Mouse (Mus musculus) heart, embryonic 10.5 days (tissue): ENCODE measurements at regions not wholly inside any gene's neighbourhood (a gene's known extent, or its start where the extent isn't known, plus 50 kb on each side); places are given as distances from the start of the nearest gene placed in this dataset.
"Not testable (repeated sequence)": the region's sequence is repeated elsewhere in the genome, so short reads cannot be mapped to it uniquely, and the experiment has no call there.

ENCODE experiments used
- DNase-seq: peaks from one replicate; pipeline ENCODE4 v3.0.0-alpha.2; 2017; ENCODE audit warnings: low spot score
- H3K27ac ChIP-seq: fragments of 300-500 bp; sonication (generic); 2 replicates; pipeline ENCODE4 v1.5.1; 2016; ENCODE audit warnings: mild to moderate bottlenecking
- H3K27me3 ChIP-seq: fragments of 300-500 bp; sonication (generic); 2 replicates; pipeline ENCODE4 v1.6.1; 2016; ENCODE audit warnings: mild to moderate bottlenecking; ENCODE audit not compliant: poor library complexity, insufficient read depth, severe bottlenecking
- H3K36me3 ChIP-seq: fragments of 300-500 bp; sonication (generic); 2 replicates; pipeline ENCODE4 v1.6.1; 2016; ENCODE audit warnings: mild to moderate bottlenecking, moderate library complexity
- H3K4me1 ChIP-seq: fragments of 300-500 bp; sonication (generic); 2 replicates; pipeline ENCODE4 v1.6.1; 2016; ENCODE audit warnings: mild to moderate bottlenecking
- H3K4me3 ChIP-seq: fragments of 300-500 bp; sonication (generic); 2 replicates; pipeline ENCODE4 v1.5.1; 2016; ENCODE audit warnings: mild to moderate bottlenecking, moderate library complexity
- H3K9me3 ChIP-seq: fragments of 300-500 bp; sonication (generic); 2 replicates; pipeline ENCODE4 v1.6.1; 2016; ENCODE audit warnings: mild to moderate bottlenecking, moderate library complexity
- WGBS: fragments of 180-500 bp; shearing (Covaris S2); methylation state at CpG from one replicate; pipeline ENCODE4 v1.1.7; 2016; 5-methylcytosine and 5-hydroxymethylcytosine counted together

GRCm38 (mm10) chr3:121597988-121598387 lies 65.8 kb upstream of the Slc44a3 start:
- Histone ChIP-seq H3K4me3 (no peak overlapping the region), H3K4me1 (peaks cover 26% of the 10 kb centered on the region), H3K27me3 (no peaks in the 10 kb centered on the region), H3K27ac (no peak overlapping the region), H3K36me3 (no peaks in the 10 kb centered on the region), H3K9me3 (no peaks in the 10 kb centered on the region)
- 80% methylated on average over 4 of the region's 4 CpGs for WGBS
- DNase-seq = no peak

- Histone ChIP-seq H3K27ac (no peak overlapping the region), H3K36me3 (no peaks in the 10 kb centered on the region), H3K4me3 (no peak overlapping the region), H3K27me3 (no peaks in the 10 kb centered on the region), H3K4me1 (peaks cover 25% of the 10 kb centered on the region), H3K9me3 (no peaks in the 10 kb centered on the region)
- 70% methylated on average over 5 of the region's 5 CpGs for WGBS
- DNase-seq = no peak
Observed at GRCm38 (mm10) chr3:121597203-121597602, 65.0 kb upstream of the Slc44a3 start.

GRCm38 (mm10) chr3:121594580-121594979 lies 62.4 kb upstream of the Slc44a3 start:
- Histone ChIP-seq H3K9me3 (no peaks in the 10 kb centered on the region; the same call in 1 of the 2 replicates), H3K27me3 (no peaks in the 10 kb centered on the region), H3K4me1 (peaks cover 22% of the 10 kb centered on the region), H3K27ac (peak overlapping the region; percentile 29; the same call in 1 of the 2 replicates), H3K36me3 (no peaks in the 10 kb centered on the region), H3K4me3 (no peak overlapping the region)
- WGBS = 57% methylated on average over 4 of the region's 4 CpGs
- no peak for DNase-seq

GRCm38 (mm10) chr3:121593598-121594117 lies 61.5 kb upstream of the Slc44a3 start:
- 0 out of 2 replicates have a peak overlapping the region, but pooled peaks have one; percentile 36 for H3K27ac ChIP-seq
- 34% methylated on average over 8 of the region's 8 CpGs for WGBS
- no peak overlapping the region for H3K4me3 ChIP-seq
- no peak for DNase-seq
- H3K36me3 ChIP-seq = no peaks in the 10 kb centered on the region
- no peaks in the 10 kb centered on the region; the same call in 1 of the 2 replicates for H3K9me3 ChIP-seq
- H3K4me1 ChIP-seq = peaks cover 31% of the 10 kb centered on the region
- H3K27me3 ChIP-seq = no peaks in the 10 kb centered on the region

DNA sequence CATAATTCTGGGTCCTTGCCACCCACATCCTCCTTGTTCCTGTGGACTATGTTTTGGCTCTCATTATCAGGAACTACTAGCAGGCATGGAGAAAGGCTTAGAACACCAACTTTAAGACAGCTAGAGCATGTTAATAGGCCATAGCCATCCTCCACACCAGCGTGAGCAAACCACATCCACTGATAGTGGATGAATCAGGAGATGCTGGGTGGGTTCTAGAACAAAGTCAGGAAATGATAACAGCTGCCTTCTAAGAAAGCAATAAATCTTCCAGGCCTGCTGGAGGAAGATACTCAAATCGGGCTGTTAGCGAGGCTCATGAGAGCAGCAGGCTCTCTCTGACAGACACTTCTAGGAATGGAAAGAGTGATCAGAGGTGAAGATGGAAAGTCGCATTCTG lies 60.9 kb upstream of the Slc44a3 start:
- no peak overlapping the region for H3K4me3 ChIP-seq
- 51% methylated on average over 4 of the region's 4 CpGs for WGBS
- DNase-seq = no peak

DNA sequence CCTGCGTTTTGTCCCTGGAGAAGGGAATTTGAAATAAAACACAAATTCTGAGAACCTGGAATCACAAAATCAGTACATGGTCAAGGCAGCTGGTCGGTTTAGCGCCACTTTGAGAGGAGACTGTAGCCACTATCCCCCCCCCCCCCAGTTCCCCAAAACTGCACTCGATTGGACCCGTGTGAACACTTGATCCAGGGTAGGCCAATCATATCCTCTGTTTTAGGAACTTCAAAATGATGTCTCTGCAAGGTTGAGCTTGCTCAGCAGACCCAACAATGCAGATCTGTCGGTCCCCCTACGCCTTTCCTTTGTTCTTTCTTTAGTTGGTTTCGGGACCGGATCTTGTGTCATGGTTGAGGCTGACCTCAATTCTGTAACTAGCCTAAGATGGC lies 57.3 kb upstream of the Slc44a3 start:
- no peaks in the 10 kb centered on the region; the same call in 1 of the 2 replicates for H3K9me3 ChIP-seq
- H3K27me3 ChIP-seq = no peaks in the 10 kb centered on the region
- no peaks in the 10 kb centered on the region for H3K36me3 ChIP-seq
- H3K27ac ChIP-seq = peak overlapping the region; percentile 25
- no peak overlapping the region for H3K4me3 ChIP-seq
- WGBS = 77% methylated on average over 9 of the region's 9 CpGs
- peaks cover 35% of the 10 kb centered on the region for H3K4me1 ChIP-seq
- no peak for DNase-seq

More for the DNA sequence above, 60.9 kb upstream of the Slc44a3 start:
- no peaks in the 10 kb centered on the region for H3K36me3 ChIP-seq
- peaks cover 34% of the 10 kb centered on the region for H3K4me1 ChIP-seq
- H3K27ac ChIP-seq = no peak overlapping the region
- no peaks in the 10 kb centered on the region for H3K27me3 ChIP-seq
- no peaks in the 10 kb centered on the region; the same call in 1 of the 2 replicates for H3K9me3 ChIP-seq

GRCm38 (mm10) chr3:121588737-121589493 lies 56.7 kb upstream of the Slc44a3 start:
- Histone ChIP-seq H3K27me3 (no peaks in the 10 kb centered on the region), H3K36me3 (no peaks in the 10 kb centered on the region), H3K4me3 (no peak overlapping the region), H3K27ac (peak overlapping the region; percentile 25), H3K9me3 (no peaks in the 10 kb centered on the region; the same call in 1 of the 2 replicates), H3K4me1 (peaks cover 37% of the 10 kb centered on the region)
- 32% methylated on average over 14 of the region's 14 CpGs for WGBS
- DNase-seq = peak; percentile 83

- Histone ChIP-seq H3K9me3 (no peaks in the 10 kb centered on the region), H3K4me1 (peaks cover 29% of the 10 kb centered on the region), H3K27ac (no peak overlapping the region), H3K4me3 (no peak overlapping the region), H3K36me3 (no peaks in the 10 kb centered on the region), H3K27me3 (no peaks in the 10 kb centered on the region)
- 90% methylated on average over 5 of the region's 5 CpGs for WGBS
- DNase-seq = no peak
Observed at GRCm38 (mm10) chr3:121585306-121585705, 53.1 kb upstream of the Slc44a3 start.

GRCm38 (mm10) chr3:121584736-121585151 lies 52.5 kb upstream of the Slc44a3 start:
- Histone ChIP-seq H3K27me3 (no peaks in the 10 kb centered on the region), H3K36me3 (no peaks in the 10 kb centered on the region), H3K27ac (no peak overlapping the region), H3K4me3 (no peak overlapping the region), H3K9me3 (no peaks in the 10 kb centered on the region), H3K4me1 (peaks cover 27% of the 10 kb centered on the region)
- DNase-seq = no peak
- 74% methylated on average over 5 of the region's 5 CpGs for WGBS

DNA sequence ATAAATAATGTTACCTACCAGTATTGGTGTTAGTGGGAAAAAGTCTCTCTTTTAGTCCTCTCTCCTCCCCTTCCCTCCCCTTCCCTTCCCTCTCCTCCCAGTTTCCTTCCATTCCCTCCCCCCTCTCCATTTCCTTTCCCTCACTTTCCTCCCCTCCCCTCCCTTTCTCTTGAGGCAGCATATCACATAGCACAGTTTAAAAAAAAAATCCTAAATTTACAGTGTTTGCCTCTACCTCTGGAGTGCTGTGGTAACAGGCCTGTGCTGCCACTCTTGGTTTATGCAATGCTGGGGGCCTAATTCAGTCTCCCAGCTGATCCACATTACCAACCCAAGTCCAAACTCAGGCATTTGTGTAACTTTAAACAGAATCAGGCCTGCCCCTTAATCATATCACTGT lies 52.1 kb upstream of the Slc44a3 start:
- no peak for DNase-seq
- H3K9me3 ChIP-seq = no peaks in the 10 kb centered on the region
- H3K4me3 ChIP-seq = no peak overlapping the region
- peaks cover 23% of the 10 kb centered on the region for H3K4me1 ChIP-seq
- H3K27me3 ChIP-seq = no peaks in the 10 kb centered on the region
- H3K36me3 ChIP-seq = no peaks in the 10 kb centered on the region
- H3K27ac ChIP-seq = no peak overlapping the region

DNA sequence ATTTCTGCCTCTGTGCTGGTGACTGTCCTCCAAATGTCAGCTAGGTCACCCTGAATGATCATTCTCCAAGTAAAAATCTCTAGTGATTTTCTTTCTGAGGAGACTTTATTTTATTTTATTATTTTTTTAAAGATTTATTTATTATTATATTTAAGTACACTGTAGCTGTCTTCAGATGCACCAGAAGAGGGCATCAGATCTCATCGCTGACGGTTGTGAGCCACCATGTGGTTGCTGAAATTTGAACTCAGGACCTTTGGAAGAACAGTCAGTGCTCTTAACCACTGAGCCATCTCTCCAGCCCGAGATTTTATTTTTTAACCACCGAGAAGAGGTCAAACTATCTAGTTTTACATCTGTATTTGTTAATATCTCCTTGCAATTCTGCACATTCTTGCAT lies 50.5 kb upstream of the Slc44a3 start:
- not testable (repeated sequence) for H3K9me3 ChIP-seq, H3K36me3 ChIP-seq, H3K27ac ChIP-seq, H3K4me3 ChIP-seq, DNase-seq, H3K27me3 ChIP-seq
- WGBS = 77% methylated on average over 4 of the region's 4 CpGs
- peaks cover 11% of the 10 kb centered on the region for H3K4me1 ChIP-seq
